Mouse (Mus musculus) forebrain, postnatal 0 days (tissue): ENCODE data around the gene 2210016F16Rik. TPM values are rescaled to one million over a fixed set of nuclear protein-coding genes. Genes with fewer than 3 reads are reported as not detected.
A peak's percentile ranks its signal among the peaks of the same experiment; 100 is the strongest.

Experiments used
- ATAC-seq: fragments of 200-750 bp; cut with Nextera tagmentation; 2 replicates; pipeline ENCODE4 v1.8.0; 2017; ENCODE audit warnings: mild to moderate bottlenecking, moderate library complexity
- DNase-seq: peaks from one replicate; pipeline ENCODE4 v3.0.0-alpha.2; 2015
- H3K27ac ChIP-seq: fragments of 300-500 bp; sonication (generic); 2 replicates; pipeline ENCODE4 v1.5.1; 2014; ENCODE audit warnings: low read depth, mild to moderate bottlenecking, antibody characterized with exemption, low read length, moderate library complexity, mixed read lengths
- H3K27me3 ChIP-seq: fragments of 300-500 bp; sonication (generic); 2 replicates; pipeline ENCODE4 v1.6.1; 2014; ENCODE audit warnings: mild to moderate bottlenecking, low read length, mixed read lengths; ENCODE audit not compliant: insufficient read depth
- H3K36me3 ChIP-seq: fragments of 300-500 bp; sonication (generic); 2 replicates; pipeline ENCODE4 v1.6.1; 2014; ENCODE audit warnings: mild to moderate bottlenecking, moderate library complexity; ENCODE audit not compliant: insufficient read depth
- H3K4me1 ChIP-seq: fragments of 300-500 bp; sonication (generic); 2 replicates; pipeline ENCODE4 v1.6.1; 2014; ENCODE audit warnings: antibody characterized with exemption; ENCODE audit not compliant: insufficient read depth
- H3K4me2 ChIP-seq: fragments of 300-500 bp; sonication (generic); 2 replicates; pipeline ENCODE4 v1.6.1; 2014; ENCODE audit warnings: low read depth, mild to moderate bottlenecking, moderate library complexity
- H3K4me3 ChIP-seq: fragments of 300-500 bp; sonication (generic); 2 replicates; pipeline ENCODE4 v1.5.1; 2014; ENCODE audit warnings: low read depth, low read length, mixed read lengths
- H3K9ac ChIP-seq: fragments of 300-500 bp; sonication (generic); 2 replicates; pipeline ENCODE4 v1.6.1; 2014; ENCODE audit warnings: mild to moderate bottlenecking
- H3K9me3 ChIP-seq: fragments of 300-500 bp; sonication (generic); 2 replicates; pipeline ENCODE4 v1.6.1; 2016; ENCODE audit warnings: low read length
- CTCF ChIP-seq: sonication (generic); IDR thresholded peaks from 2 replicates; pipeline ENCODE4 v1.5.1; 2016; ENCODE audit warnings: antibody characterized with exemption, control low read depth, low read depth
- WGBS: fragments of 180-500 bp; shearing (Covaris S2); extraction: QIAGEN DNeasy Blood & Tissue Kit; methylation state at CpG from one replicate; pipeline ENCODE4 v1.1.7; 2014; 5-methylcytosine and 5-hydroxymethylcytosine counted together
- microRNA counts: library from miRNA; unstranded; fragments of <30 nt; microRNA quantifications from one replicate; lab custom pipeline; 2015
- microRNA-seq, 2 experiments: library from miRNA; unstranded; fragments of <30 nt; microRNA quantifications; one replicate each; pipeline ENCODE4; 2016
- polyA plus RNA-seq: library from polyadenylated mRNA; unstranded; fragments of >200 nt; fragmentation: Nextera tagmentation; extraction: Ambion mirVana; gene quantifications from 2 replicates; pipeline ENCODE4 v1.2.1, GENCODE M21; 2015
- total RNA-seq: library from RNA; depleted of rRNA; stranded (reverse); fragments of >200 nt; gene quantifications from 2 replicates; pipeline ENCODE4 v1.2.3, GENCODE M21; 2014; rRNA removed

The 2210016F16Rik gene
- total and polyA plus RNA-seq, 2 experiments from 2014 or later = 14.2 to 16.0 TPM

- peak overlapping the region; percentile 68 for H3K4me3 ChIP-seq
- DNase-seq = no peak
- peak overlapping the region; percentile 60 for H3K9ac ChIP-seq
- peak overlapping the region; percentile 94 for H3K4me2 ChIP-seq
- WGBS = 6% methylated on average over 7 of the region's 7 CpGs
- H3K27me3 ChIP-seq = no peaks in the 10 kb centered on the region
- H3K9me3 ChIP-seq = no peaks in the 10 kb centered on the region
- no peak for TF ChIP-seq CTCF
- H3K36me3 ChIP-seq = no peaks in the 10 kb centered on the region
- no peaks in the 10 kb centered on the region for H3K4me1 ChIP-seq
- H3K27ac ChIP-seq = no peak overlapping the region
- ATAC-seq = no peak
Measured at GRCm38 (mm10) chr13:58359304-58359653, 25.7 kb downstream of the 2210016F16Rik start.

- H3K9ac ChIP-seq = peak within 1 kb of the TSS; percentile 60
- peak within 1 kb of the TSS; percentile 94 for H3K4me2 ChIP-seq
- no peaks in the 10 kb centered on the region for H3K4me1 ChIP-seq
- TF ChIP-seq CTCF = no peak
- H3K4me3 ChIP-seq = peak within 1 kb of the TSS; percentile 68
- H3K36me3 ChIP-seq = no peaks in the 10 kb centered on the region
- peak within 1 kb of the TSS; percentile 54; the same call in 1 of the 2 replicates for H3K27ac ChIP-seq
- 3% methylated on average over 81 of the region's 85 CpGs for WGBS
- ATAC-seq (peak; percentile 96), DNase-seq (peak; percentile 78)
- no peaks in the 10 kb centered on the region for H3K9me3 ChIP-seq
- no peaks in the 10 kb centered on the region for H3K27me3 ChIP-seq
Measured at GRCm38 (mm10) chr13:58358629-58359303, 26.3 kb downstream of the 2210016F16Rik start, which contains the start of gene Kif27. Kif27 (minus strand) TSS chr13:58359122.

- Histone ChIP-seq H3K36me3 (no peaks in the 10 kb centered on the region), H3K9me3 (no peaks in the 10 kb centered on the region), H3K4me1 (no peaks in the 10 kb centered on the region), H3K27ac (no peak overlapping the region), H3K9ac (no peak overlapping the region), H3K4me2 (no peak overlapping the region), H3K4me3 (no peak overlapping the region), H3K27me3 (no peaks in the 10 kb centered on the region)
- ATAC-seq (no peak), DNase-seq (no peak)
- no peak for TF ChIP-seq CTCF
Measured at GRCm38 (mm10) chr13:58352996-58353395, 32.0 kb downstream of the 2210016F16Rik start.

- no peak overlapping the region for H3K27ac ChIP-seq
- H3K36me3 ChIP-seq = no peaks in the 10 kb centered on the region
- H3K4me3 ChIP-seq = no peak overlapping the region
- no peak for TF ChIP-seq CTCF
- 78% methylated on average over 4 of the region's 4 CpGs for WGBS
- H3K9me3 ChIP-seq = no peaks in the 10 kb centered on the region
- H3K9ac ChIP-seq = no peak overlapping the region
- H3K27me3 ChIP-seq = no peaks in the 10 kb centered on the region
- DNase-seq = no peak
- no peak overlapping the region for H3K4me2 ChIP-seq
- no peak for ATAC-seq
- no peaks in the 10 kb centered on the region for H3K4me1 ChIP-seq
Measured at GRCm38 (mm10) chr13:58350606-58351005, 34.4 kb downstream of the 2210016F16Rik start.

GRCm38 (mm10) chr13:58344505-58344904 is 40.5 kb downstream of the 2210016F16Rik start:
- H3K4me1 ChIP-seq = no peaks in the 10 kb centered on the region
- H3K27ac ChIP-seq = no peak overlapping the region
- TF ChIP-seq CTCF = no peak
- H3K9me3 ChIP-seq = no peaks in the 10 kb centered on the region
- H3K36me3 ChIP-seq = no peaks in the 10 kb centered on the region
- no peak overlapping the region for H3K4me3 ChIP-seq
- ATAC-seq (no peak), DNase-seq (no peak)
- H3K27me3 ChIP-seq = no peaks in the 10 kb centered on the region
- H3K4me2 ChIP-seq = no peak overlapping the region
- no peak overlapping the region for H3K9ac ChIP-seq
- WGBS = 66% methylated on average over 9 of the region's 9 CpGs

- no peaks in the 10 kb centered on the region for H3K4me1 ChIP-seq
Measured at GRCm38 (mm10) chr13:58337456-58337855, 47.6 kb downstream of the 2210016F16Rik start.

GRCm38 (mm10) chr13:58334116-58334515 is 50.9 kb downstream of the 2210016F16Rik start:
- no peak for TF ChIP-seq CTCF
- ATAC-seq = no peak
- DNase-seq = no peak
- H3K4me1 ChIP-seq = no peaks in the 10 kb centered on the region
- H3K27me3 ChIP-seq = no peaks in the 10 kb centered on the region
- H3K36me3 ChIP-seq = no peaks in the 10 kb centered on the region
- 92% methylated on average over 5 of the region's 5 CpGs for WGBS
- no peak overlapping the region for H3K4me3 ChIP-seq
- H3K4me2 ChIP-seq = no peak overlapping the region
- H3K9ac ChIP-seq = no peak overlapping the region
- no peak overlapping the region for H3K27ac ChIP-seq
- no peaks in the 10 kb centered on the region for H3K9me3 ChIP-seq

More at GRCm38 (mm10) chr13:58337456-58337855, 47.6 kb downstream of the 2210016F16Rik start:
- H3K27me3 ChIP-seq = no peaks in the 10 kb centered on the region
- WGBS = 80% methylated on average over 12 of the region's 12 CpGs
- TF ChIP-seq CTCF = no peak
- no peak overlapping the region for H3K4me2 ChIP-seq
- DNase-seq (no peak), ATAC-seq (no peak)
- no peaks in the 10 kb centered on the region for H3K36me3 ChIP-seq
- no peak overlapping the region for H3K9ac ChIP-seq
- H3K4me3 ChIP-seq = no peak overlapping the region
- no peak overlapping the region for H3K27ac ChIP-seq
- no peaks in the 10 kb centered on the region for H3K9me3 ChIP-seq

MicroRNA genes within 50 kb of the gene (microRNA counts, 519-probe panel; counts per million panel counts)
- microRNA mmu-miR-7a (lab: Ali Mortazavi, UCI) = 4,390 counts per million, percentile 55 among the panel's probes with 10 or more counts

Small RNA genes within 50 kb of the gene (microRNA-seq; reads per million reads assigned to microRNA genes)
- 623 to 701 reads per million in 2 experiments for gene Mir7-1

Other genes with a start within 250 kb of the 2210016F16Rik start
- 20.0 and 26.0 TPM in 2 replicates for gene Idnk, start 227.6 kb downstream of the 2210016F16Rik start, total RNA-seq
- 46.9 and 49.9 TPM in 2 replicates for gene Idnk, start 227.6 kb downstream of the 2210016F16Rik start, polyA plus RNA-seq
- gene Ubqln1, start 169.6 kb downstream of the 2210016F16Rik start, total RNA-seq = 125 and 172 TPM in 2 replicates
- gene Ubqln1, start 169.6 kb downstream of the 2210016F16Rik start, polyA plus RNA-seq = 85.9 and 118 TPM in 2 replicates
- gene Gkap1, start 109.5 kb downstream of the 2210016F16Rik start, total RNA-seq = 21.0 and 26.3 TPM in 2 replicates
- 26.1 and 27.4 TPM in 2 replicates for gene Gkap1, start 109.5 kb downstream of the 2210016F16Rik start, polyA plus RNA-seq
- gene Kif27, start 26.1 kb downstream of the 2210016F16Rik start, total RNA-seq = 2.3 and 5.2 TPM in 2 replicates
- gene Kif27, start 26.1 kb downstream of the 2210016F16Rik start, polyA plus RNA-seq = 0.82 and 2.0 TPM in 2 replicates
- 14.0 and 20.8 TPM in 2 replicates for gene Rmi1, start 17.0 kb upstream of the 2210016F16Rik start, total RNA-seq
- gene Rmi1, start 17.0 kb upstream of the 2210016F16Rik start, polyA plus RNA-seq = 14.2 and 18.7 TPM in 2 replicates
- 737 and 787 TPM in 2 replicates for gene Hnrnpk, start 18.1 kb upstream of the 2210016F16Rik start, total RNA-seq
- gene Hnrnpk, start 18.1 kb upstream of the 2210016F16Rik start, polyA plus RNA-seq = 1,083 and 1,166 TPM in 2 replicates
- gene Slc28a3, start 225.7 kb upstream of the 2210016F16Rik start, total RNA-seq = 0.05 and 0.08 TPM in 2 replicates
- 0.04 and 0.11 TPM in 2 replicates for gene Slc28a3, start 225.7 kb upstream of the 2210016F16Rik start, polyA plus RNA-seq